Mouse (Mus musculus): ENCODE results near the gene Ess2.

DNA sequence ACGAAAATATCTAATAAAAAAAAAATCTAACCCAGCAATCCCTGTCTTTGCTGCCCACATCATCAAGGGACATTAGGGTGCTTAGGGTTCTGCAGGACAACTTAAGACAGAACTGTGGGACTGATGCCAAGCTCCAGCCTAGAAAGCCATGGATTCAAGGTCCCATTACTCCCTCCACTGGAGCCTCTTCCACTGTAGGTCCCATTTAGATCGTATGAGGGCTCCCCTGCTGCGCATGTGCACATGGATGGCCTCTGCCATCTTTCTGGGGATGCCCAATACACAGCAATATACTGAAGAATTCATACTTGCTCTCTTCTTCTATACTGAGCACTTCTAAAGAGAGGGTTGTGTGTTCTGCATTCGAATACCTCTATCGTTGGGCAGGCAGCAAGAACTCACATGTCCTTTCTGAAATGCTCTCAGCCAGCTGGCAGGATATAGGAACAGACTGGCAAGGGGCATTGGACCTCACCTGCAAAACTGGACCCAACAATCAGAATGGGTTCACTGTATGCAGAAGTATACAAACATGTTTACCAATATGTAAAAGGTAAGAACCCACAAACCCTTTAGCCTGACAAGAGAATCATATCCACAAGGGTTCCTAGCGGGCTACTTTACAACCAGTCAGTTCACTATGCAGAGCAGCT lies 21.3 kb downstream of the Ess2 start:
- TF ChIP-seq CTCF (IDR thresholded peaks at IDR 0.05; ENCODE audit: low read depth, low read length) (no peak), GATA2 (IDR thresholded peaks at IDR 0.05; ENCODE audit: borderline replicate concordance, low read depth, low read length) (no peak)
